Mouse (Mus musculus): ENCODE measurements around the gene 1700123K08Rik.
"Not testable (repeated sequence)": the region's sequence is repeated elsewhere in the genome, so short reads cannot be mapped to it uniquely, and the experiment has no call there.

The 1700123K08Rik gene

DNA sequence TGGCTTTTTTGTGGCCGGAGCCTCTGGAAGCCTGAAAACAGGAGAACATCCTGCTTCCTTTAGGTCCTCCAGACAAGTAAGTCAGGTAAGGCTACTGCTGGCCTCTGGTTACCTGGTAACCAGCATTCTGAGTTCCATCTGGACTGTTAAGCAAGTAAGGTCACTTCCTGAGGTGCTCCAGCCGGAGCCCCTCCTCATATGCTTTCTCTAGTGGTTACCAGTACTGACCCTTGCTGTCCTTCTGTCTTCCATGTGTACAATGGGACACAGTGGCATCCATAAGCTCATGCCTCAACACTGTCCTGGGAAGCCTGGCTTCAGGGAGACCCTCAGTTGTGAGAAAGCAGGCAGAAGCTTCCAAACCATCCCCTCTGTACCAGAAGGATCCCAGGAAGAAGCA, at the start of gene 1700123K08Rik:
Gene 1700123K08Rik, minus strand, starts transcription at position 101 of the 400 bp plus-strand sequence.
- DNase-seq = not testable (repeated sequence)

DNA sequence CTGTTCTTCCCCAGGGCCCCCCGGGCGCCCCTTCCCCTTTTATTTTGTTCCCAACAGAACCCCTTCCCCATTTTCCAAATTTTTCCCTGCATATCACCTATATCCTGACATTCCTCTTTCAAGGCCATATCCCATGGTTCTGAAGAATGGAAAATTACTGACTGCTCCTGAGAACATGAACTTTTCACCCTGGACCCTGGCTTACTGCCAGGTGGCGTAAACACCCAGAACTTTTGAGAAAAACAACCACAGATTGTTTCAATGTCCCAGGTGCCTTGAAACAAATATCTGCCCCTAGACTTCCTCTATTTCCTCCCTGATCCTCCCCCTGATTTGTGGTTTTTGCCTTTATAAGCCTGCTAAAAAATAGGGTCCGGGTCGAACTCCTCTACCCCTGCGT, 22.9 kb upstream of the 1700123K08Rik start:
- peak; percentile 18 to 77 for DNase-seq

DNA sequence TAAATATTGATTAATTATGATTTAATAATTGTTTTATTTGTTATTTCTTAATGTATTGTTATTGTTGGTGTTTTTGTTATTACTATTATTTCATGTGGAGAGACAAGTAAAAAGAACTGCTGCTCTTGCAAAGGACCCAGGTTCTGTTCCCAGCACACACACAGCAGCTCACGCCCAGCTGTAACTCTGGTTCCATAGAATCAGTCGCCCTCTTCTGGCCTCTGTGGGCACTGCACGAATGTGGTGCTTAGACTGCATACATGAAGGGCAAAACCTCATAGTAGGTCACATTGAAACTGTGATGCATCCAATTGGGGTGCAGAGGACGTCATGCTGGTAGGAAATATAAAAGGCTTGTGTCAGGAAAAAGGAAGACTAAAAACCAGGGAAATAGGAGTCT, 7.1 kb upstream of the 1700123K08Rik start:
- DNase-seq = peak; percentile 5 to 61

DNA sequence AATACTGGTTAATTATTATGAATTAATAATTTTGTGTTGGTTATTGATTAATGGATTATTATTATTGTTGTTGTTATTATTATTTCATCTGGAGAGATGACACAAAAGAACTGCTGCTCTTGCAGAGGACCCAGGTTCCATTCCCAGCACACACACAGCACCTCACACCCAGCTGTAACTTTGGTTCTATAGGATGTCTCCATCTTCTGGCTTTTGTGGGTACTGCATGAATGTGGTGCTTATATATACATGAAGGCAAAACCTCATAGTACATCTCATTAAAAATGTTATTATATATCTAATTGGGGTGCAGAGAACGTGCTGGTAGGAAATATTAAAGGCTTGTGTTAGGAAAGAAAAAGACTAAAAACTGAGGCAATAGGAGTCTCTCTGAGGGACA, 11.8 kb downstream of the 1700123K08Rik start:
- no peak for DNase-seq

DNA sequence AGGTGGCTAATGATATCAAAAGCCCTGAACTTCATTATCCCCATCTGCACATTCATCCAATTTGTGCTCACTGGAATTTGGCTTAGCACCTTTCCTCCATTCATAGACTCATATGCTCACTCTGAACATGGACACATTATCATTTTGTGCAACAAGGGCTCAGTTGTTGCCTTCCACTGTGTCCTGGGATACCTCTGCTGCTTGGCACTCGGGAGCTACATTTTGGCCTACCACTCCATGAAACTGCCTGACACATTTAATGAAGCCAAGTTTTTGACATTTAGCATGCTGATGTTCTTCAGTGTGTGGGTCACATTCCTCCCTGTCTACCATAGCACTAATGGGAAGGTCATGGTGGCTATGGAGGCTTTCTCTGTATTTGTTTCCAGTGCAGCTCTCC, 32.0 kb downstream of the 1700123K08Rik start:
- DNase-seq = no peak

Data from kidney, postnatal 36 days (tissue).